Mouse (Mus musculus) liver, adult 2 months (tissue): ENCODE measurements around the gene Kcmf1.

ENCODE experiments used
- CTCF ChIP-seq: fragments of 200-500 bp; IDR thresholded peaks from 2 replicates; pipeline ENCODE4 v1.5.1; 2011; ENCODE audit warnings: low read depth, low read length, control low read depth
- POLR2A ChIP-seq: fragments of 200-500 bp; IDR thresholded peaks from 2 replicates; pipeline ENCODE4 v1.6.1; 2011; ENCODE audit warnings: low read length, control low read depth; ENCODE audit not compliant: insufficient read depth; ENCODE audit errors: extremely low read depth

GRCm38 (mm10) chr6:72914087-72914749 is 14.4 kb upstream of the Kcmf1 start:
- TF ChIP-seq POLR2A (no peak), CTCF (no peak)
